Mouse (Mus musculus): Measurements from ENCODE around the gene Gabarap. TPM values are rescaled to one million over a fixed set of nuclear protein-coding genes. Genes with fewer than 3 reads are reported as not detected.

Gene Gabarap
- polyA plus RNA-seq, 1 experiment from 2014 or later, result 568 TPM

GRCm38 (mm10) chr11:69976271-69976670 is 14.7 kb upstream of the Gabarap start:
- no peak overlapping the region for H3K27ac ChIP-seq
- WGBS, result 90% methylated on average over 4 of the region's 4 CpGs
- H3K4me2 ChIP-seq, result no peak overlapping the region
- H3K9ac ChIP-seq, result no peak overlapping the region
- no peak overlapping the region for H3K4me3 ChIP-seq
- no peaks in the 10 kb centered on the region for H3K27me3 ChIP-seq
- peaks cover 6% of the 10 kb centered on the region for H3K4me1 ChIP-seq
- H3K9me3 ChIP-seq, result no peaks in the 10 kb centered on the region
- H3K36me3 ChIP-seq, result peaks cover 71% of the 10 kb centered on the region
- no peak for ATAC-seq (ENCODE audit: insufficient number of reproducible peaks, low FRiP score, low TSS enrichment, low read depth)

- Histone ChIP-seq H3K4me2 (peak overlapping the region; percentile 82), H3K4me1 (peaks cover 23% of the 10 kb centered on the region), H3K9ac (peak overlapping the region; percentile 58), H3K36me3 (peaks cover 52% of the 10 kb centered on the region), H3K27ac (peak overlapping the region; percentile 99), H3K4me3 (peak overlapping the region; percentile 90), H3K27me3 (no peaks in the 10 kb centered on the region), H3K9me3 (no peaks in the 10 kb centered on the region)
- ATAC-seq (ENCODE audit: insufficient number of reproducible peaks, low FRiP score, low TSS enrichment, low read depth), result no peak
- 3% methylated on average over 16 of the region's 16 CpGs for WGBS
These were observed 11.1 kb upstream of the Gabarap start for GRCm38 (mm10) chr11:69979827-69980195.

GRCm38 (mm10) chr11:69980196-69981140 is 10.5 kb upstream of the Gabarap start:
- Histone ChIP-seq H3K9me3 (no peaks in the 10 kb centered on the region), H3K4me1 (peaks cover 23% of the 10 kb centered on the region), H3K9ac (peak overlapping the region; percentile 93), H3K27me3 (no peaks in the 10 kb centered on the region), H3K4me3 (peak overlapping the region; percentile 90), H3K4me2 (peak overlapping the region; percentile 82), H3K36me3 (peaks cover 52% of the 10 kb centered on the region), H3K27ac (peak overlapping the region; percentile 99)
- peak; percentile 96 for ATAC-seq (ENCODE audit: insufficient number of reproducible peaks, low FRiP score, low TSS enrichment, low read depth)
- WGBS, result under 1% methylated on average over 36 of the region's 60 CpGs

- Histone ChIP-seq H3K27ac (peak within 1 kb of the TSS; percentile 99), H3K27me3 (no peaks in the 10 kb centered on the region), H3K4me2 (peak within 1 kb of the TSS; percentile 82), H3K4me1 (peaks cover 23% of the 10 kb centered on the region), H3K36me3 (peaks cover 49% of the 10 kb centered on the region), H3K9me3 (no peaks in the 10 kb centered on the region), H3K9ac (peak within 1 kb of the TSS; percentile 93), H3K4me3 (peak within 1 kb of the TSS; percentile 90)
- ATAC-seq (ENCODE audit: insufficient number of reproducible peaks, low FRiP score, low TSS enrichment, low read depth), result no peak
- WGBS, result under 1% methylated on average over 40 of the region's 43 CpGs
These were observed 9.7 kb upstream of the Gabarap start, which contains the start of gene Ctdnep1 for GRCm38 (mm10) chr11:69981141-69981762. Ctdnep1 (plus strand) TSS chr11:69981156.

GRCm38 (mm10) chr11:69982225-69982624 is 8.7 kb upstream of the Gabarap start, which contains the start of gene Elp5:
Elp5 (minus strand) TSS chr11:69982517.
- peaks cover 49% of the 10 kb centered on the region for H3K36me3 ChIP-seq
- H3K9ac ChIP-seq, result peak within 1 kb of the TSS; percentile 93
- H3K4me1 ChIP-seq, result peaks cover 23% of the 10 kb centered on the region
- WGBS, result 58% methylated on average over 8 of the region's 8 CpGs
- no peak for ATAC-seq (ENCODE audit: insufficient number of reproducible peaks, low FRiP score, low TSS enrichment, low read depth)
- peak within 1 kb of the TSS; percentile 99 for H3K27ac ChIP-seq
- no peaks in the 10 kb centered on the region for H3K9me3 ChIP-seq
- no peaks in the 10 kb centered on the region for H3K27me3 ChIP-seq
- peak within 1 kb of the TSS; percentile 90 for H3K4me3 ChIP-seq
- peak within 1 kb of the TSS; percentile 73 for H3K4me2 ChIP-seq

- Histone ChIP-seq H3K9ac (peak overlapping the region; percentile 93), H3K27me3 (no peaks in the 10 kb centered on the region), H3K27ac (no peak overlapping the region), H3K4me2 (peak overlapping the region; percentile 73), H3K36me3 (peaks cover 51% of the 10 kb centered on the region), H3K4me3 (peak overlapping the region; percentile 90), H3K4me1 (peaks cover 23% of the 10 kb centered on the region), H3K9me3 (no peaks in the 10 kb centered on the region)
- no peak for ATAC-seq (ENCODE audit: insufficient number of reproducible peaks, low FRiP score, low TSS enrichment, low read depth)
- 32% methylated on average over 5 of the region's 5 CpGs for WGBS
These were observed 8.1 kb upstream of the Gabarap start for GRCm38 (mm10) chr11:69982877-69983276.

- ATAC-seq (ENCODE audit: insufficient number of reproducible peaks, low FRiP score, low TSS enrichment, low read depth), result no peak
- Histone ChIP-seq H3K9ac (no peak overlapping the region), H3K27me3 (no peaks in the 10 kb centered on the region), H3K27ac (0 out of 2 replicates have a peak overlapping the region, but pooled peaks have one; percentile 4), H3K9me3 (no peaks in the 10 kb centered on the region), H3K36me3 (peaks cover 51% of the 10 kb centered on the region), H3K4me2 (peak overlapping the region; percentile 73), H3K4me1 (peaks cover 23% of the 10 kb centered on the region), H3K4me3 (peak overlapping the region; percentile 90; the same call in 1 of the 2 replicates)
- WGBS, result 82% methylated on average over 4 of the region's 4 CpGs
These were observed 7.6 kb upstream of the Gabarap start for GRCm38 (mm10) chr11:69983377-69983776.

- Histone ChIP-seq H3K27me3 (no peaks in the 10 kb centered on the region), H3K36me3 (peaks cover 57% of the 10 kb centered on the region), H3K27ac (no peak overlapping the region), H3K4me2 (no peak overlapping the region), H3K9ac (no peak overlapping the region), H3K9me3 (no peaks in the 10 kb centered on the region), H3K4me1 (peaks cover 21% of the 10 kb centered on the region), H3K4me3 (no peak overlapping the region)
- no peak for ATAC-seq (ENCODE audit: insufficient number of reproducible peaks, low FRiP score, low TSS enrichment, low read depth)
- WGBS, result 90% methylated on average over 8 of the region's 8 CpGs
These were observed 6.5 kb upstream of the Gabarap start for GRCm38 (mm10) chr11:69984431-69984830.

GRCm38 (mm10) chr11:69989949-69990348 is 994 bp upstream of the Gabarap start:
- 85% methylated on average over 8 of the region's 8 CpGs for WGBS
- ATAC-seq (ENCODE audit: insufficient number of reproducible peaks, low FRiP score, low TSS enrichment, low read depth), result no peak
- Histone ChIP-seq H3K9me3 (no peaks in the 10 kb centered on the region), H3K4me2 (no peak overlapping the region), H3K4me1 (peaks cover 22% of the 10 kb centered on the region), H3K4me3 (no peak overlapping the region), H3K36me3 (peaks cover 67% of the 10 kb centered on the region), H3K27ac (peak overlapping the region; percentile 97), H3K27me3 (no peaks in the 10 kb centered on the region), H3K9ac (no peak overlapping the region)

- Histone ChIP-seq H3K27me3 (no peaks in the 10 kb centered on the region), H3K4me2 (peak overlapping the region; percentile 78), H3K9ac (peak overlapping the region; percentile 85), H3K9me3 (no peaks in the 10 kb centered on the region), H3K36me3 (peaks cover 54% of the 10 kb centered on the region), H3K27ac (peak overlapping the region; percentile 97), H3K4me1 (peaks cover 22% of the 10 kb centered on the region), H3K4me3 (peak overlapping the region; percentile 78)
- WGBS, result under 1% methylated on average over 15 of the region's 15 CpGs
- ATAC-seq (ENCODE audit: insufficient number of reproducible peaks, low FRiP score, low TSS enrichment, low read depth), result peak; percentile 25; the same call in 1 of the 2 replicates
These were observed 768 bp downstream of the Gabarap start for GRCm38 (mm10) chr11:69991711-69992110.

- peak overlapping the region; percentile 78 for H3K4me3 ChIP-seq
- no peaks in the 10 kb centered on the region for H3K9me3 ChIP-seq
- peaks cover 26% of the 10 kb centered on the region for H3K4me1 ChIP-seq
- WGBS, result 77% methylated on average over 10 of the region's 10 CpGs
- peak overlapping the region; percentile 78 for H3K4me2 ChIP-seq
- H3K9ac ChIP-seq, result peak overlapping the region; percentile 7; the same call in 1 of the 2 replicates
- H3K27me3 ChIP-seq, result no peaks in the 10 kb centered on the region
- peaks cover 47% of the 10 kb centered on the region for H3K36me3 ChIP-seq
- no peak for ATAC-seq (ENCODE audit: insufficient number of reproducible peaks, low FRiP score, low TSS enrichment, low read depth)
- peak overlapping the region; percentile 18; the same call in 1 of the 2 replicates for H3K27ac ChIP-seq
These were observed 1.5 kb downstream of the Gabarap start for GRCm38 (mm10) chr11:69992396-69992795.
